Mouse (Mus musculus) right cerebral cortex, postnatal 4 days (tissue): ENCODE measurements at regions not wholly inside any gene's neighbourhood (a gene's known extent, or its start where the extent isn't known, plus 50 kb on each side); places are given as distances from the start of the nearest gene placed in this dataset.

ENCODE experiments used
- DNase-seq: peaks from one replicate; pipeline ENCODE4 v3.0.0-alpha.2; 2022

DNA sequence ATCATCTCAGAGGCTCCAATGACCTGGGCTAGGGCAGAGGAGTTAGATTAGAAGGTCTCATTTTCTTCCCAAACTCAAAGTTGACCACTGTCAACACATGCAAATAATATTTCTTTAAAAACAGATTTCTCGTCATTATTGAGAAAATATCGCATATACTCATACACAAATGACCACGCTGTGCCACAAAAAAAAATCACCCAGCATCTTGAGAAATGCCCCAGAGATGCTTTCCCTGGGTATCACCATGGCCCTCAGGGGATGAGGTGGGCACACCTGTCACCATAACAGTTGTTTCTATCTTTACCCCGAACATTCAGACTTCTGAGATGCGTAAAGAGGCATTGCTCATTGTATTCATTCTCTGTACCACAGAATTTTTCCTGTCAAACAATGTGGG, 134.4 kb upstream of the Foxq1 start:
- no peak for DNase-seq

DNA sequence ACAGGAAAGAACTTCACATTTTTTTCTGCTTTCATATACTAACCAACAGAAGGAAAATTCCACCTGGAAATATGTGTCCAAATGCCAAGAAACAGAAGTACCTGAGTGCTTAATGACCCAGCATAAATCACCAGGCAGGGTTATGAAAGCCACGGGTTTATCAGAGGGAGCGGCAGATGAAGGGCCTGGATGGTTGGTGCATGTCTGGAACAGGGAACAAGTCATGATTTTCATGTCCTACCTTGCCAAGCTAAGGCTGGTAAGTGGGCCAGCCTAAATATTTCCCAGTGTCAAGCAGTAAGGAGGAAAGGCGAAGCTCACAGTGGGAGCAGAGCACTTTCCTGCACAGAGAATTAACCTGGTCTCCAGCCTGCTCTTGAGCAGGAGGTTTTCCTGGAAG, 132.3 kb upstream of the Foxq1 start:
- no peak for DNase-seq

DNA sequence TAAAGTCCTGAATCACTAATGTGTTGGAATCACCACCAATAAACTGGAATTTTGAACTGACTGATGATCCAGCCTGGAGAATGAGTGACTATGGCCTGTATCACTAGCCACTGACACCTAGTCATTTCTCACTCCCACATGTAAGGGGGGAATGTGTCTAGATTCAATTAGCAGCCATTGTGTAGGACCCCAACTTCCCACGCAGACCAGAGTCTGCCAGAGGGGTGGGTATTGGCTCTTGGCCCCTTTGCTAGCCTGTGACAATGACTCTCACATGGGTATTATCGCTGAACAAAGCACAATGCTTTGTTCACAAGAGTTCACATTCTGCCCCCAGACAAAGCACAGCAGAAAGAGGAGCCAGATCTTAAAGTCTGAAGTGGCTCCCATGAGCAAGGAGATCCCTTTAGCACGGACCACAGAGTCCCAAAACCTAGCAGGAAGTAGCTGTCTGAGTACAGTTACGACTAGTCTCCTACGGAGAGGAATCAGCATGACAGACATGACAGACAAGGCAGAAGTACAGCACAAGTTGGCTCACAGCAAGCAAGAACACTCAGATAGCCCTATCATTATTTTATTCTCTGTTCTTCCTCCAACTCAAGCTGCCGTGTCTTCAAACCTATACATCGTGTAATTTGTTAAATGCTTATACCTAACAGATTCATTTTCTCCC, 130.0 kb upstream of the Foxq1 start:
- DNase-seq = no peak

DNA sequence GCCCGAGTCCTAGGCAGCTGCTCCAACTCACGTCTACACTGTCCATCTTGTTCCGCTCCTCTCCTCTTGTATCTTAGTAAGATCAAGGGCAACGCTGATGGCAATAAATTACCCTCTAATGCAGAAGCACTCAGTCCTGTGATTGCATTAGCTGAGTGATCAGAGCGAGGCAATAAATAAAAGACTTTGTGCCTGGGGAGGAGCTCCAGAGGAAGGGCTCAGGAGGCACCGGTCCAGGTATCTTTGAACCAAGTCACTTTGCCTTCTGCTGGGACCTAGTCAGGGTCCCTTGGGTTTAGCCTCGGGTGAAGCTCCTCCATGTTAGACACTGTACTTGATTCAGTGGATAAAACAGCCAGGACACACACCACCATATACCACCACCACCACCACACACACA, 119.5 kb upstream of the Foxq1 start:
- no peak for DNase-seq

DNA sequence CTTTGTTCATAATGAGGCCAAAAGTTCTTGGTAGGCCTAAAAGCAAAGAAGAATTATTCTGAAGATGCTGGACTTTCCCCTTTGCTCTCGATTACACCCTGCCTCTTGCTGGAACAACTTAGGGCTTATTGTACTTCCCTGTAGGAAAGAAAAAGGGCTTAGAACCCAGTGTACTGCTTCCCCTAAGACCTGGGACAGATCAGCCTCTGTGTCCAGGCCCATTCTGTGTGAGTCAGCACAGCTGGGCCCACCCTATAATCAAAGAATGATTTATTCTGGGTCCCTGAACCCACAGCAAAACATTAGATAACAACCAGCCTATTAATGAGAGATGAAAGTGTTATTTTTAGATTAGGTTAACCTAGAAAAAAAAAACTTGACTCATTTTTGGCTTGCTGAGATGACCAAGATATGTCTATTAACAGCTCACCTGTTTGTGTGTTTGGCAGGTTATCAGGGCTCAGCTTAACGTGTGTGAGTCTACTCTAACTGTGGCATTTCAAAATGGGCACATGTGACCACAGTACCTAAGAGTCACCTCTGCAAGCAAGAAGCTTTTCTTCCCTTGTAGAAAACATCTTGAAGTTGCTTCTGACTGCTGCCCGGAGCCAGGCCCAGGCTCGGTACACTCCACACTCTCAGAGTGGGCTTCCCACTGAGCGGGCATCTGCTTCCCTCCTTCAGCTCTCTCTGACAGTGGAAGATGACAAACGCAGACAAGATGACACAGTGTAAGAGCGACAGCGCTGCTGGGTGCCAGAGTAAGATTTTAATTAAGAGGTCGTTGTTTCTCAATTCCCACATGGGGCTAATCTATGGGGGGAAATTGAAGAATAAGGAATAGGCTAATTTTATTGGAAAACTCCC, 115.9 kb upstream of the Foxq1 start:
- no peak for DNase-seq

DNA sequence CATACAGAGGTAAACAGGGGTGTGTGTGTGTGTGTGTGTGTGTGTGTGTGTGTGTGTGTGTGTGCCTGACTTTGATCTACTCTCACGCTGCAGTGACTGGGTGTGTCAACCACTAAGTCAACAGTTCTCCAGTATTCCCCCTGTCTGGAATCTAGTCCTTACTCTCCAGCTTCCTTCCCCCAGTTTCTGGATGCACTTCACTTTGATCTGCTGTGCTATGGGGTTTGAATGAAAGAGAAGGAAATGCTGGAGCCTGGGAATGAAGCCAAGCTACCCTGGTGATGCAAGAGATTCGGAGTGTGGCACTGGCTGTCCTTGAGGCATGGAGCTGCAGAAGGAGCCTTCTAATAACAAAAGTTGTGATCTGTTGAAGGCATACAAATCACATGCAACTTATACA, 97.1 kb upstream of the Foxq1 start:
- peak; percentile 13 for DNase-seq

DNA sequence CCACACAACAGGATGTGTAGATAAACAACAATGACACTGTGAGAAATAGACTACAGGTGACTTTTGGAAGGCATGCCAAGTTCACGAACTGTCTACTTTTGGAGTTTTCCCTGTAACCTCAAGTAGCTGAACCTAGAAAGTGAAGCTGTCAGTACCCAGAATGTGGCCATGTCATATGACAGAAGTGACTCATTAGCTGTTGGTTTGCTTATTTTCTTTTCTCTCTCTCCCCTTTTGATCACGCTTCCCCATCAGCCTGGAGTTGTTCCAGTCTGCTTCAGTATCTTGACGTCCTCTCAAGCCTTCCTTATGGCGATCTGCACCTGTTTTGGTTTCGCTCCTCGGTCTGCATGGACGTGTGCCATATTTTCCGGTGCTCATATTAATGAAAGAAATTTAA, 90.8 kb upstream of the Foxq1 start:
- no peak for DNase-seq

DNA sequence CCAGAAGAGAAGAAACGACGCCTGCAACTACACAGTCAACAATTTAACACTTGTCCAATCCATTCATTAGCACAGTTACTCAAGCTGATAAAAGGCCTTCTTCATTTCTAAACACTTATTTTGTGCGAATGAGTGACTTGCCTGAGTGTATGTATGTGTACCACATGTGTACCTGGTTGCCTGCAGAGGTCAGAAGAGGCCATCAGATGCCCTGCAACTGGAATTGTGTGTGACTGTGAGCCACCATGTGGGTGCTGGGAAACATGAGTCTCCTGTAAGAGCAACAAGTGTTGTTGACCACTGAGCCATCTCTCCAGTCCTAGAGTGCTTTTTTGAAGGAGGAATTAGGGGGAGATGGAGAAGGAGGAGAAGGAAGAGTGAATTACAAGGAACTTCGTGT, 90.2 kb upstream of the Foxq1 start:
- no peak for DNase-seq

DNA sequence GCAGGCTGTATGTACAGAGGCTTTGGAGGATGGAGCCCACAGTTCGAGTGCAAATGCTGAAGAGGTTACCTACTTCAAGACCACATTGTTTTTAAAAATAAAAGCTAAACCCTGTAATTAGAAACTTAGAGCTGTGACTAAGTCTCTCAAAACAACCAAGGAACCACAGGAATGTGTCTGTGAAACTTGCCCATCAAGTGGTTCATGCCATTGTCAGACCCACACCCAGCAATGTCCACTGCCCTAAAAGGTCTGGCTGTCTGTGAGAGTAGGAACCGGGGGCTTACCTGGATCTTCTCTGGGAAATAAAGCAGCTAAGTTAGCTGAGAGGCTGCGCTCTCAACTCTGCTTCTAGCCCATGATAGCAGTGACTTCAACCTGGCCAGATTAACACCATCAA, 87.8 kb upstream of the Foxq1 start:
- no peak for DNase-seq

DNA sequence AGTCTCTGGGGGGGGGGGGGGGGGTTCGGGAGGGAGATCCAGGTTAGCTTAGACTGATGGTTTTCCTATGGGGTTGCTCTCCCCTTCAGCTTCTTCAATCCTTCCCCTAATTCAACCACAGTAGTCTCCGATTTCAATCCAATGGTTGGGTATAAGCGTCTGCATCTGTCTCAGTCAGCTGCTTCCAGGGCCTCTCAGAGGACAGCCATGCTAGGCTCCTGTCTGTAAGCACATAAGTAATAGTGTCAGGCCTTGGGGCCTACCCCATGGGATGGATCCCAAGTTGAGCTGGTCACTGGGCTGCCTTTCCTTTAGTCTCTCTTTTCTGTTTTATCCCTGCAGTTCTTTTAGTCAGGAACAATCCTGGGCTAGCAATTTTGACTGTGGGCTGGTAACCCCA, 87.0 kb upstream of the Foxq1 start:
- no peak for DNase-seq

DNA sequence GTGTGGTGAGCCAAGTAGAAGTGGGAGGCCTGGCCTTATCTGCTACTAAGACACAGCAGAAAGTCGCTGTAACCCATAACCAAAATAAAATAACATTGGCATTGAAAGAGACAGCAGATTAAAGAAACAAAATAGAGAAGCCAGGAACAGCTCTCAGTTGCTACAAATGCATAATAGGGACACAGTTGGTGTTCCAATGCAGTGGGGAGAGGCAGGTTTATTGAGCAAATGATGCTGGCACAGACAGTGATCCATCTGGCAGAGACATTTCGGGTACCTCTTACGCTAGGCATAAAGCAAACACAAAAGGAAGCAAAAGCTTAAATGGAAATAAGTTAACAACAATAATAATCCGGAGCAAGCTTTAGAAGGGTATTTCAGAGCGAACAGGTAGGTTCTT, 83.6 kb upstream of the Foxq1 start:
- no peak for DNase-seq

DNA sequence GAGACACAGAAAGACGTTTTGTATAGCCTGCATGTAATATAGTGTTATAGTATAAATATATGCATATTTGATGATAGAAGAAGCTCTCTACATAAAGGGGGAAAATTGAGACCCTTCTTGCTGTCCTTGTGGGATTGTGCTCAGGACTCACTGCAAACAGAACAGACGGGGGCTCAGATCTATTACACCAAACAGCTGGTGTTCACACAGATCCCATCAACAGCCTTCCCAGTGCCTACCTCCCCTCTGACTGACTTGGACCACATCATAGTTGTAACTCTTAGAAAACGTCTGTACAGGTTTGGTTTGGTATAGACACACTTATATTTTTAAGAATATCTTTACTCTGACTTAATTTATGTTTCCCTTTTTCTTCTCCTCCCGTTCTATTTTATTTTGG, 83.1 kb upstream of the Foxq1 start:
- DNase-seq = no peak

DNA sequence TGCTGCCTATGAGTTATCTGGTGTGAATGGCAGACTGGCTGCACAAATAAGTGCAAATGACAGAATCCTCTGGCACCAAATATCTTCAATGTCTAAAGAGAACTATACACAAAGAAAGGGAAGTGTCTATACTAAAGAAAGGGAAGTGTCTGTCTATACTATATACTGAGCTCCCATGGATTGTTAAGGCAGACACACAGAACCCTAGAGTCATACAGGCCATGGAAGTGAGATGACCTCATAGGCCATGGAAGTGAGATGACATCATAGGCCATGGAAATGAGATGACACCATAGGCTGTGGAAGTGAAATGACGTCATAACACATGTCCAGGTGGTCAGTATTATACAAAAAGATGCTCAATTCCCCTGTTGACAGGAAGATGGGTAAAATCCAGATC, 82.7 kb upstream of the Foxq1 start:
- DNase-seq = no peak

DNA sequence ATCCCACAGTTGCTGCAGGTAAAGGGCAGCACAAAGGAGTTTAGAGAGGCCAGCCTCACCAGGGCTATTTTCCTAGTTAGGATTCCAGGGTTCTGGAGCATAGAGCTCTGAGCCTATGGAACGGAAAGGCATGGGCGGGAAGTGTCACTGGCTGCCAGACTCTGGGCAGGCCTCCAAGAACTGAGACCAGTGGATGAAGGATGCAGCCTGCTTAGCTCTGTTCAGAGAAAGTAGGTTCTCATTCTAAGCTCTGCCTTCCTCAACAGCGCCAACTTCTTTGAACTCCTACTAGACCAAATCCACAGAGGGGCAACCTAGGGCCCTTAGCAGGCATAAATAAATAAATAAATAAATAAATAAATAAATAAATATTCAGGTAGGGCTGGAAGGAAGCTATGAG, 80.1 kb upstream of the Foxq1 start:
- DNase-seq = peak; percentile 37

DNA sequence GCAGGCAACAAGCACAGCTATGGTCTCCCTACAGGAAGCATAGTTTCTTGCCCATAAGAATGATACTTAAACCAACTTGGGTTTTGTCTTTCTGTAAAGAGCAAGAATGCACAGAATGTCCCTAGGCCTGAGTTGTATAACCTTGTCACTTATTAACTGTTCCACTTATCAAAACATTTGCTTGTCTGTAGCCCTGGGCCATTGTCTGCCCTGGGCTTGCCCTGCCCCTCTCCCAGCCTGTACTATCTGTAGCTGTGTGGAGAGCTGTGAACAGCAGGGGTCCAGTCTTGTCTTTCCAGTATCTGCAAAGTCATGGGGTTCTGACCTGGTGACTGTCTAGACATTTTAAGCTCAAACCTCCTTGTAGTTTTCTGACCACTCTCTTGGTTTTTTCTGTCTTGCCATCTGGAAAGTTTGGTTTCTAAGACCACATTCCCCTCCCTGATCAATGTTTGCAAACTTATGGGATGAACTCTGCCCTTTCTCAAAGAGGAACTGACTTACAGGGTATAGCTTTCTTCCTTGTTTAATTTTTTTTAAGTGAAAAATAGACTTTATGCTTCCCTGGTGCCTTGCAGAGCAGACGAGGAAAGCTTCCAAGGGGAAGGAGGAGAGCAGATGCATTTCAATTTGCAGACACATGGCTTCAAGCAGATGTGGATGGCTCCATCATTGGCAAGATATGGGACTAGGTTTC, 78.6 kb upstream of the Foxq1 start:
- DNase-seq = no peak

DNA sequence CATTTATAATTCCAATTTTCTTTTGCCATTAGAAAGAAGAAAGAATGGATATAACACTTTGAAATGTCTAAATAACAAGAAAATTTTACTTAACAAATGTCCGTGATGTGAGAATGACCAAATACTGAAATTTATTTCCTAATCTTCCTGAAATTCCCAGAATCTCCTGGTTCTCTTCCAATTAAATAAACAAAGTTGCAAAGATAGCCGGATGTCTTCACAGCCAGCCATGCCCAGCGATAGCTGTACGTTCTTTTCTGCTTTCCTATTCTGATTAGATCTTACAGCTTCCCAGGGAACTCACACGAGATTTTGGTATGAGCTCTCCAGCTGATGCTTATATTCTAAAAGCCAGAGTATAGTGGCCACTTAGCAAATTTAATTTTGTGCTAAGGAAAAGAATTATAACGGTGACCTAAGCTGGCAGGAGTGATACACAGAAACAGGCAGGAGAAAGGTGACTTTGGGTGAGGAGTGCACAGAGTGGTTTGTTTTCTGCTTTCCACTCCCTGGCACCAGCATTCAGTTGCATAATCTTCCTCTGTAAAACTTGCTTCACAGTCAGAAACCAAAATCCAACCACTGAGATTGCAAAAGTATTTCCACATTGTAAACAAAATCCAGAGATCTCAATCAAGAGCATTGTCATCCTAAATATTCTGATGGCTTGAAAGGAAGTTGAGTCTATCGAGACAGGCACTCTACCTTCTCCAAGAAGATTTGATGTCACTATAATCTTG, 74.7 kb upstream of the Foxq1 start:
- DNase-seq = no peak

DNA sequence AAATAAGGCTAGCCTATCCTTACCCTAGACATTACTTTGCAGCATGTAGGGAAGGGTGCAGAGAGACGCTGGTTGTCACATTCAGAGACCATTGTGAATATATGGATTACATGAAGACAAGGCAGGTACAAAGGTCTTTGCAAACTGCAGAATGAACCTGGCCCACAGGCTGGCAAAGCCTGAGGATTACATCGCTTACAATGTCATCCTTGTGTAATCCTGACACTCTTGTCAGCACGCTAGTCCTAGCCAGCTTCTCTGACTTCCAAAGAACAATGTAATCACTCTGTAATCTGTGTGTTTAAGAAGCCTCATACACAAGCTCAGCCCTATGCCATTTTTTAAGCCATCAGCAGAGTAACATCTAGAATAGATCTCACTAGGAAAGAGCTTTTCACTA, 69.6 kb upstream of the Foxq1 start:
- no peak for DNase-seq

DNA sequence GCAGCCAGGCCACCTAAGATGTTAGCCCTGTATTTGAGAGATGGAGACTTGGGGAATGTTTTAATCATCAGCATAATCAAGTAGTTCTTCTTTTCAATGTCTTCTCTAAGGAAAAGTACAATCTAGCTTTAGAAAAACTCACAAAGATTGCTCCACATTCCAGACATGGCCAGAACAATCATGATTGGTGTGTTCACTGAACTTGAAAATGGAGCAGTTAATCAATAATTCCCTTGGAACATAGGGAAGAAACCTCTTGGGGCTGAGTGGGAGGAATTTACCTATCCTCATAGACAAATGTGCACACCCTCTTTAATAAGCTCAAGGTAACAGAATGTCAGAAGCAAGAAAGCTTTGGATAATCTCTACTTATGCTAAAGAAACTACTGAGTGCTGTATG, 67.7 kb upstream of the Foxq1 start:
- no peak for DNase-seq

DNA sequence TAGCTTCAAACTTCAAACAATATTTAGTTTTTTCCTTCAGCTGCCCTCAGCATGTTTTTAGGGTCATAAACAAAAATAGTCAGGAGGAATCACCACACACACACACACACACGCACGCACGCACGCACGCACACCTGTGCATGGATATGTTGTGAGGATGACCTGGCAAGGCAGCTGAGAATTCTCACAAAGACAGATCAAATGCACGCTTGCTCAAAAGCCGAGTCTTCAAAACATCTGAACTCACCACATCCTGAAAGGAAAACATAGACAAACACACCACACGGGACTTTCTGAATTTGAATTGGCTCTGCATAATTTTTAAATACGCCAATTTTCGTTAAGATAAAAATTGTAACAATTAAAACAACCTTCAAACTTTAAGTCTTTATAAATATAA, 52.7 kb upstream of the Foxq1 start:
- no peak for DNase-seq

DNA sequence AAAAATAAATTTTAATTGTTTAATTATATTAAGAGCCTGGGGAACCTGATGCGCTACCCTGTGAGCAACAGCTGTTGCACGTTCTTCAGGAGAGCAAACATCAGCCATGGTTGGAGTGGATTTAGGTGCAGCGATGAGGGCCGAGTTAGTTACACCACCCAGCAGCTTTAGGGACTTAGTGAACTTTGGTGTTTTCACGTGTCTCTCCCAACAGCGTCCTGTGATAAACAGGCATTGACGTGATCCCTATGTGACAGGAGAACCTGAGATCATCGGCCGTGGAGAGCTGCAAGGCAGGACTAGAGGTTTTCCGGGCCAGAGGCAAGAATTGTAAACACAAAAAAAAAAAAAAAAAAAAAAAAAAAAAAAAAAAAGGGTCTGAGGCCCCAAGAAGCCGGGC, 52.1 kb upstream of the Foxq1 start:
- no peak for DNase-seq

DNA sequence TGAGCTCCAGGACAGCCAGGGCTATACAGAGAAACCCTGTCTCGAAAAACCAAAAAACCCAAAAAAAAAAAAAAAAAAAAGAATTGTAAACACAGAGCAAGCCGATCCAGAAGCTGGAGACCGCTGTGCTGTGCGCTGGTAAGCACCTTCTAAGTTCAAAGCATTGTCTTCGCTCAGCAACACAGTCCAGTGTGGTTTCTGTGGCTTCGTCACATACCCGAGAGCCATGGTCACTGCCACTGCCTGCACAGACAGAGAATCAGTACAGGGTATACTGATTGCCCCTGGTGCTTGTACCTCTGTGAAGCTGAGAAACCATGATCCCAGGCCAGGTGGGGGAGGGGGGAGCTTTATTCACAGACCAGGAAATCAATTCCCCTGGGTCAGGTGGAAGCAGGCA, 51.6 kb upstream of the Foxq1 start:
- no peak for DNase-seq

DNA sequence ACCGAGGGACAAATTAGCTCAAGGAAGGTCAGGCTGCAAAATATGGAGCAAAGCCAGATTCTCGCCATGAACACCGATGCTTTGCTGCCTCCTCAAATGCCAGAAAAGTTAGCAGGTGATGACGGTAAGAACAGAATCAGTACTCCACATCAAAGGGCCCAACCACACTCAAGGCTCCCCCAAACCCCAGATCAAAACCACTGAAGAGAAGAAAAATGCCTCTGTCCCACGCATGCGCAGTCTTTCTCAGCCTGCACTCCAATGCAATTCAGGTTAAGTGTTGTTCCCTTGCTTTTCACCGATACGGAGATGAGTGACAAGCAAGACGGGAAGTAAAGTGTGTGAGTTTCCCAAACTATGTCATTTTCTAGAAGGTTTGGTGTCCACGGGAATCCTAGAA, 50.5 kb upstream of the Foxq1 start:
- DNase-seq = no peak
